In genomic region chr6:122770760-122771315, GRCm38 (mm10) we compare ENCODE assay signal across 16 mouse cellular contexts. TPM values are rescaled to one million over a fixed set of nuclear protein-coding genes. Genes with fewer than 3 reads are reported as not detected.
A peak's percentile ranks its signal among the peaks of the same experiment; 100 is the strongest.
DNase-seq lines count a peak whose midpoint lies in the region; ATAC-seq lines count a peak whose summit lies in the region.
"Had no signal": no experiment of that assay in that cellular context is flagged by ENCODE, and none has a peak within 500 bp of the region (broad histone marks: within the 10 kb centered on the region; RNA-seq: fewer than 3 reads in every experiment).

No protein-coding gene starts in this region.

- no peak overlapping the region for H3K4me2 ChIP-seq in neural tube, embryonic 15.5 days
- H3K4me2 ChIP-seq: heart, embryonic 12.5 days had no signal

- H3K9me3 ChIP-seq in neural tube, embryonic 15.5 days (replicated peaks), result no peaks in the 10 kb centered on the region
- H3K9me3 ChIP-seq: heart, embryonic 12.5 days had no signal

- no peaks in the 10 kb centered on the region for H3K27me3 ChIP-seq in neural tube, embryonic 15.5 days (replicated peaks)
- H3K27me3 ChIP-seq: heart, embryonic 12.5 days had no signal

- H3K9ac ChIP-seq in neural tube, embryonic 15.5 days (replicated peaks), result no peak overlapping the region
- H3K9ac ChIP-seq: heart, embryonic 12.5 days had no signal

- H3K36me3 ChIP-seq in neural tube, embryonic 15.5 days, result no peaks in the 10 kb centered on the region
- H3K36me3 ChIP-seq: heart, embryonic 12.5 days had no signal

- H3K27ac ChIP-seq in neural tube, embryonic 15.5 days (replicated peaks), result 0 out of 2 replicates have a peak overlapping the region, but pooled peaks have one; percentile 42

- DNase-seq in cerebellum, adult 11-12 months, result peak; percentile 49
- no peak for DNase-seq in cerebellum, postnatal 4 days (ENCODE audit: low spot score in 2 of 2)
- no peak for DNase-seq in neural tube, embryonic 10.5 days (ENCODE audit: extremely low spot score, low spot score)
- DNase-seq in brain, adult 2 months (ENCODE audit: low read depth, low spot score), result peak; percentile 85
- no peak for DNase-seq in liver
- DNase-seq in kidney, postnatal 10 days, result no peak
- no peak for DNase-seq in T-cell, adult 2 months (ENCODE audit: low spot score)
- DNase-seq: adrenal gland, adult 8-10 months; heart, postnatal 36 days; kidney, adult 2 months; kidney, postnatal 4 days; lung, adult 18-20 months; spleen, adult 18-20 months; thymus, postnatal 14 days had no signal

- no peak for ATAC-seq in neural tube, embryonic 15.5 days (ENCODE audit: low FRiP score)

- WGBS in neural tube, embryonic 15.5 days, result 95% methylated on average over 11 of the region's 11 CpGs

- H3K4me3 ChIP-seq in neural tube, embryonic 15.5 days (replicated peaks), result no peak overlapping the region
- H3K4me3 ChIP-seq: heart, embryonic 12.5 days had no signal

- peaks cover 20% of the 10 kb centered on the region for H3K4me1 ChIP-seq in neural tube, embryonic 15.5 days

RNA-seq across cellular contexts. Expression of gene Slc2a3, which starts 30.6 kb away (rescaled TPM):
- polyA plus RNA-seq in neural tube, embryonic 15.5 days (2015; fragmentation: Nextera tagmentation; extraction: Ambion mirVana), result 47.9 and 50.6 TPM in 2 replicates

RNA-seq across cellular contexts. Expression of gene Foxj2, which starts 48.9 kb away (rescaled TPM):
- 7.1 and 7.4 TPM in 2 replicates for polyA plus RNA-seq in neural tube, embryonic 15.5 days (2015; fragmentation: Nextera tagmentation; extraction: Ambion mirVana)

Comparison
In these comparisons a context has a peak if more than half of its experiments do, and no peak if none do; other contexts are left out.
1. DNase-seq: peak in cerebellum, adult 11-12 months (single experiment) and brain, adult 2 months (single experiment); none in cerebellum, postnatal 4 days (0 of 2), neural tube, embryonic 10.5 days (single experiment), liver (single experiment), kidney, postnatal 10 days (single experiment) and T-cell, adult 2 months (single experiment).